Mouse (Mus musculus) C2C12 (cell line): ENCODE data around the gene Prss57.

ENCODE experiments used
- CTCF ChIP-seq: IDR thresholded peaks from one replicate; pipeline ENCODE4 v1.5.1; 2011; ENCODE audit not compliant: control insufficient read depth, insufficient read depth, insufficient read length
- USF1 ChIP-seq: IDR thresholded peaks from one replicate; pipeline ENCODE4 v1.6.1; 2011; ENCODE audit warnings: low read depth, mild to moderate bottlenecking, control low read depth, moderate library complexity

- TF ChIP-seq CTCF, result no peak
- TF ChIP-seq USF1, result no peak
Observed at GRCm38 (mm10) chr10:79806331-79806730, 15.6 kb upstream of the Prss57 start.
